ENCODE assay signal across 22 mouse cellular contexts in genomic region chr16:42466976-42467375, GRCm38 (mm10).
DNase-seq lines count a peak whose midpoint lies in the region; ATAC-seq and TF ChIP-seq lines count a peak whose summit lies in the region.
"Had no signal": no experiment of that assay in that cellular context is flagged by ENCODE, and none has a peak within 500 bp of the region (broad histone marks: within the 10 kb centered on the region; RNA-seq: fewer than 3 reads in every experiment).

No protein-coding gene starts in this region.

- no peaks in the 10 kb centered on the region for H3K36me3 ChIP-seq in hindbrain, embryonic 15.5 days
- no peaks in the 10 kb centered on the region for H3K36me3 ChIP-seq in hindbrain, postnatal 0 days (ENCODE audit: insufficient read depth, low read length)
- H3K36me3 ChIP-seq: forebrain, embryonic 10.5 days; heart, embryonic 10.5 days; heart, embryonic 13.5 days; intestine, embryonic 15.5 days had no signal

- H3K4me3 ChIP-seq in hindbrain, embryonic 15.5 days = no peak overlapping the region
- no peak overlapping the region for H3K4me3 ChIP-seq in hindbrain, postnatal 0 days (ENCODE audit: low read length)
- H3K4me3 ChIP-seq: forebrain, embryonic 10.5 days; forebrain, embryonic 13.5 days; heart, adult 2 months; heart, embryonic 10.5 days; heart, embryonic 13.5 days; intestine, embryonic 15.5 days had no signal

- no peak for TF ChIP-seq CTCF in hindbrain, postnatal 0 days (IDR thresholded peaks at IDR 0.05; ENCODE audit: low read depth)

- no peaks in the 10 kb centered on the region for H3K27me3 ChIP-seq in hindbrain, embryonic 15.5 days
- H3K27me3 ChIP-seq in hindbrain, postnatal 0 days (ENCODE audit: insufficient read depth, low read length) = no peaks in the 10 kb centered on the region
- H3K27me3 ChIP-seq: forebrain, embryonic 13.5 days; heart, embryonic 13.5 days; intestine, embryonic 15.5 days had no signal

- no peaks in the 10 kb centered on the region for H3K9me3 ChIP-seq in hindbrain, embryonic 15.5 days
- no peaks in the 10 kb centered on the region for H3K9me3 ChIP-seq in hindbrain, postnatal 0 days (ENCODE audit: low read length)
- H3K9me3 ChIP-seq: forebrain, embryonic 10.5 days; forebrain, embryonic 13.5 days; heart, embryonic 10.5 days; heart, embryonic 13.5 days; intestine, embryonic 15.5 days had no signal

- peak overlapping the region; percentile 3; the same call in 1 of the 2 replicates for H3K27ac ChIP-seq in hindbrain, embryonic 15.5 days (replicated peaks)
- no peak overlapping the region for H3K27ac ChIP-seq in hindbrain, postnatal 0 days
- H3K27ac ChIP-seq: forebrain, embryonic 10.5 days; forebrain, embryonic 13.5 days; heart, adult 2 months; heart, embryonic 10.5 days; heart, embryonic 13.5 days; intestine, embryonic 15.5 days had no signal

- H3K9ac ChIP-seq in hindbrain, embryonic 15.5 days = no peak overlapping the region
- H3K9ac ChIP-seq in hindbrain, postnatal 0 days (replicated peaks; ENCODE audit: low read length) = no peak overlapping the region
- H3K9ac ChIP-seq: forebrain, embryonic 13.5 days; heart, embryonic 13.5 days; hindbrain, embryonic 14.5 days; intestine, embryonic 15.5 days had no signal

- ATAC-seq in hindbrain, embryonic 15.5 days (ENCODE audit: low FRiP score, low read depth) = no peak
- no peak for ATAC-seq in hindbrain, postnatal 0 days
- ATAC-seq: CD4-positive, CD25-positive, alpha-beta regulatory T cell, adult 4 months; forebrain, embryonic 16.5 days; intestine, embryonic 15.5 days had no signal

- WGBS in hindbrain, embryonic 15.5 days = 56% methylated on average over 1 of the region's 1 CpGs
- 69% methylated on average over 1 of the region's 1 CpGs for WGBS in hindbrain, postnatal 0 days

- DNase-seq in cerebellum, adult 9-11 months = peak; percentile 4
- no peak for DNase-seq in cerebellum, adult 11-12 months
- DNase-seq in hindbrain, postnatal 0 days (ENCODE audit: low spot score) = no peak
- peak; percentile 51 for DNase-seq in brain, adult 2 months (ENCODE audit: low read depth, low spot score)
- no peak for DNase-seq in layer of hippocampus, adult 18-20 months (ENCODE audit: low spot score in 2 of 2)
- DNase-seq: adrenal gland, adult 2 months; adrenal gland, postnatal 14 days; gastrocnemius, postnatal 10 days; gastrocnemius, postnatal 36 days; heart, adult 2 months; heart, postnatal 14 days; heart, postnatal 4 days; kidney, adult 11 months had no signal

- H3K4me2 ChIP-seq in hindbrain, embryonic 15.5 days = no peak overlapping the region
- no peak overlapping the region for H3K4me2 ChIP-seq in hindbrain, postnatal 0 days (ENCODE audit: low read depth, low read length)
- H3K4me2 ChIP-seq: forebrain, embryonic 13.5 days; heart, embryonic 13.5 days; hindbrain, embryonic 14.5 days; intestine, embryonic 15.5 days had no signal

- H3K4me1 ChIP-seq in hindbrain, embryonic 15.5 days (replicated peaks) = no peaks in the 10 kb centered on the region; the same call in 1 of the 2 replicates
- H3K4me1 ChIP-seq in hindbrain, postnatal 0 days (ENCODE audit: insufficient read depth, low read length) = no peaks in the 10 kb centered on the region
- H3K4me1 ChIP-seq: heart, embryonic 10.5 days; heart, embryonic 13.5 days; intestine, embryonic 15.5 days had no signal

Comparison
In these comparisons a context has a peak if more than half of its experiments do, and no peak if none do; other contexts are left out.
1. DNase-seq: peak in cerebellum, adult 9-11 months (single experiment) and brain, adult 2 months (single experiment); none in cerebellum, adult 11-12 months (single experiment), hindbrain, postnatal 0 days (single experiment) and layer of hippocampus, adult 18-20 months (0 of 2).